Mouse (Mus musculus): Measurements from ENCODE around the gene Adss. TPM values are rescaled to one million over a fixed set of nuclear protein-coding genes. Genes with fewer than 3 reads are reported as not detected.

The Adss gene
- total RNA-seq (2023), result 10 to 100 TPM; 77.0 to 80.3 TPM

DNA sequence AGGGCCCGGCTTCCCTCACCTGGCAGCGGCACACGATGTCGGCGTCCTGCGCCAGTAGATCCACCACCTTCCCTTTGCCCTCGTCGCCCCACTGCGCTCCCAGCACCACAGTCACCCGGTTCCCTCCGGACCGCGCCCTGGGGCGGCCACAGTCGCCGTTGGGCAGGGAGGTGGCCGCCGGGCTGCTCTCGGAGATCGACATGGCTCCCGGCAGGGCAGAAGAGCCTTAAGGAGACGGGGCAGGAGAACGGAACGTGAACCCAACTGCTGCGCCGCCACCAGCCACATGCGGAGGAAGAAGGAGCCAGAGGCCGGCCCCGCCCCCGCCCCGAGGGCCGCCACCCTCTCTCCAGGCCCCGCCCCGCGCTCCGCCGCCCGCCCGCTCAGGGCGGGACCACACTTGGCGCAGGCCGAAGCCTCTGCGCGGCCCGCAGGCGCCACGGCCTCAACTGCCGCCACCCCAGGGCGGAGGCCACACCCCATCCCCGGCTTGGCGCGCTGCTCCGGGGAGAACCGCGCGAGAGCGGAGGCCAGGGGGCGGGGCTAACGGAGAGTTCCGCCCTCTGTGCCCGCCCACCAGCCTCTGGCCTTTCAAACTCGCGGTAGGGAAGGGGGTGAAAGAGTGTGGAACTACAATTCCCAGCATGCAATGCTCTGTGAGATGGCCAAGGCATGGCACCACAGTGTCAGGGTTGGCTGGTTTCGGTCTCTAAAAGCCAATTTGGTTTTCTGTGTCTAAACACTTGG is at the start of gene Adss:
TSS of gene Adss (minus strand) at position 319 of the 747 bp plus-strand sequence.

DNA sequence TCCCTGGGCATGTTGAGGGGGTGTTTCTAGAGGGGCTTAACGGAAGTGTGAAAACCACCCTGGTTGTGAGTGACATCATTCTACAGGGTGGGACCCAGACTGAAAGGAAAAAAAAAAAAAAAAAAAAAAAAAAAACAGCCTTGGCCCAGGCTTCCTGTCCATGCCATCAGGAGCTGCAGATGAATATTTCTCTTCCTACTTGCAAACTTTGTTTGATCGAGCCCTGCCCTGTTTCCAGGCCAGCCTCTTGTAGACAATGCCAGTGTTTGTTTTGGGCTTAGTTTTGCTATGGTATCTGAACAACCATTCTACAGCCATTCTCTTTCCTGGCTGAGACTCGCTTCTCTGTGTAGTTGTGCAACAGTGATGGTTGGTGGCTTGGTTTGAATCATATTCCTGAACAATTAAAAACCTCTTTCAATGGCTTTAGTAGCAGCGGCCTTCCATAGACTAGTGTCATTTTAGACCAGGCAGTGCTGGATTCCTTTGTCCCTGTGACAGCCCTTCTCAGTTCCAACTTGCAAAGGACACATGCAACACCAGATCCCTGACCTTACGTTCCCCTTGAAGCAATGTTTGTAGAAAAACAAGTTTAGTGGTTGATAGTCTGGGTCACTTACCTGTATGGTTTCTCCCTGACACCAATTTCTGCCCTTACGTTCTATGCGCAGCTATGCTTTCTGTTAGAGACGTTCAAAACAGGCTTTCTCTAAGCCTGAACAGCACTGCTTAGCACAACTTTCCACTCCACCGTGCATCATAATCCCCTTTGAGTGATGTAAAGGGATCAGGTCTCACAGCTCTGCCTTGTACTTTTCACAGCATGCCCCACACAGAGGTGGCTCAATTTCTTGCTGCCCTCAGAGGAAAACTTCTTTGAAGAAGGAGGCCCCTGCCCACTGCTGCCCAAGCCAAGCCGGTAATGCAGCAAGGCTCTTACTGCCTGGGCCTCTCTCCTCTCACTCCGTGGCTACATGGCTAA is 67.0 kb downstream of the Adss start, which contains the start of gene 1700016C15Rik:
TSS of gene 1700016C15Rik (plus strand) at position 772 of the 982 bp plus-strand sequence.

Other genes with a start within 250 kb of the Adss start
- gene 1700016C15Rik, start 66.7 kb downstream of the Adss start, total RNA-seq (2023), result not detected
- gene Catspere2, start 186.9 kb upstream of the Adss start, total RNA-seq (2023), result under 1 TPM in 1 of 2 experiments, not detected in 1; 0.18 TPM